In the genomic region with DNA sequence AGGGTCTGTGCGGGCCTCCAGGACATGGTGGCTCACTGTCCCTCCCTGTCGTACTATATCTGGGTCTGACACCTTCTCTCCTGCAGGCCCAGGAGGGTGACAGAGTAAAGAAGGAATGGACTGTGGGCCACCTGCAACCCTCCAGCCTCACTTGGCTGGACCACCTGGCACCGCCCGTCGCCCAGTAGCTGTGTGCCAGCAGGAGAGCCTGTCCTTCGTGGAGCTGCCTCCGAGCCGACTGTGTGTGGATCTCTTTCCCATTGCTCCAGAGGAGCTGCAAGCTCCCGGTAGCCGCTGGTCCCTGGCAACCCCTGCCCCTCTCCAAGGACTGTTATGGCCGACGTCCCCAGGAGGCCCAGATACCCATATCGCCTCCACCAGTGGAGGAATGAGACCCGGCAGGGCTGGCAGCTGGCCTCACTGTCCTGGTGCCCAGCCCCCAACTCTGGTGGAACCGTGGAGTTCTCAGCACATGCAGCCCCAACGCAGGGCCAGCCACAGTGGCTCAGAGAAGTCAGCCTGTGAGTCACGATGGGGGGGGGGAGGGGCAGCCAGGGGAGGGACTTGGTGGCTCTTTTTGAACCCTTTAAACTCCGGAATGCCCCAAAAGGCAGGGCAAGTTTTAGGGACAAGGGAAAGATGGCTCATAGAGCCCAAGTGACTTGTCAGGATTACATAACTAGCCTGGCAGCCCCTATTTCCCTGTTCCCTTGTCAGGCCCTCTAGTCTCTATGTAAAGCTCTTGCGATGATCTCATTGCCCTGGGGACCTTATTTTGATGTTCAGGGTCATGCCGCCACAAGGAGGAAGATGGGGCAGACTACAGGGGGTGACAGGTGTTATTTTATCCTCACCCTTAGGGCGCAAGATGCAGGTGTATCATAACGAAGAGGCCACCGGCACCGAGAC, we compare ENCODE assay signal across 8 mouse cellular contexts. TPM values are rescaled to one million over a fixed set of nuclear protein-coding genes. Genes with fewer than 3 reads are reported as not detected.
DNase-seq lines count a peak whose midpoint lies in the region; ATAC-seq lines count a peak whose summit lies in the region.

No protein-coding gene starts in this region.

- no peak overlapping the region for H3K27ac ChIP-seq in kidney, embryonic 15.5 days
- H3K27ac ChIP-seq in heart, embryonic 14.5 days (replicated peaks in 1 of 2; ENCODE audit: control insufficient read depth in 1 of 2, insufficient read depth in 1 of 2, low read depth in 2 of 2, low read length in 2 of 2), result peak overlapping the region in 1 of 2 experiments; percentile 34; a peak in 1 of 4 replicates
- H3K27ac ChIP-seq in midbrain, embryonic 12.5 days (replicated peaks), result no peak overlapping the region

- no peak for ATAC-seq in kidney, embryonic 15.5 days (replicated peaks; ENCODE audit: low FRiP score)
- no peak for ATAC-seq in heart, embryonic 14.5 days (ENCODE audit: insufficient number of reproducible peaks, insufficient read depth, low FRiP score, low read depth)
- no peak for ATAC-seq in midbrain, embryonic 12.5 days (ENCODE audit: low FRiP score, low read depth)
- no peak for ATAC-seq in activated CD4-positive, CD25-positive, alpha-beta regulatory T cell, adult 4 months

- H3K4me1 ChIP-seq in kidney, embryonic 15.5 days, result peaks cover 73% of the 10 kb centered on the region
- peaks cover 30% of the 10 kb centered on the region in 2 experiments for H3K4me1 ChIP-seq in heart, embryonic 14.5 days (ENCODE audit: control insufficient read depth in 2 of 2, insufficient read depth in 2 of 2, low read length in 2 of 2)
- H3K4me1 ChIP-seq in midbrain, embryonic 12.5 days, result peaks cover 56% of the 10 kb centered on the region

- no peaks in the 10 kb centered on the region for H3K36me3 ChIP-seq in kidney, embryonic 15.5 days
- no peaks in the 10 kb centered on the region for H3K36me3 ChIP-seq in heart, embryonic 14.5 days (ENCODE audit: control insufficient read depth, insufficient read depth, low read length)
- H3K36me3 ChIP-seq in midbrain, embryonic 12.5 days, result no peaks in the 10 kb centered on the region

- no peak overlapping the region for H3K9ac ChIP-seq in kidney, embryonic 15.5 days
- H3K9ac ChIP-seq in heart, embryonic 14.5 days (ENCODE audit: low read length), result peak overlapping the region; percentile 56; the same call in 1 of the 2 replicates
- H3K9ac ChIP-seq in midbrain, embryonic 12.5 days (replicated peaks), result no peak overlapping the region

- DNase-seq in kidney, adult 9 months, result no peak
- DNase-seq in adrenal gland, postnatal 25 days, result peak; percentile 63
- no peak for DNase-seq in urinary bladder, postnatal 25 days (ENCODE audit: low spot score)
- no peak for DNase-seq in cerebellum, adult 11-12 months

- peak overlapping the region; percentile 79 for H3K4me2 ChIP-seq in kidney, embryonic 15.5 days
- peak overlapping the region; percentile 68 for H3K4me2 ChIP-seq in heart, embryonic 14.5 days (ENCODE audit: low read length)
- H3K4me2 ChIP-seq in midbrain, embryonic 12.5 days (replicated peaks), result peak overlapping the region; percentile 51

- WGBS in kidney, embryonic 15.5 days, result 26% methylated on average over 24 of the region's 24 CpGs
- 20% methylated on average over 24 of the region's 24 CpGs for WGBS in heart, embryonic 14.5 days
- WGBS in midbrain, embryonic 12.5 days, result 20% methylated on average over 22 of the region's 24 CpGs

- H3K27me3 ChIP-seq in kidney, embryonic 15.5 days, result peaks cover 94% of the 10 kb centered on the region
- H3K27me3 ChIP-seq in heart, embryonic 14.5 days (ENCODE audit: control insufficient read depth, insufficient read depth, low read length), result peaks cover 80% of the 10 kb centered on the region
- H3K27me3 ChIP-seq in midbrain, embryonic 12.5 days, result peaks cover 99% of the 10 kb centered on the region

- H3K9me3 ChIP-seq in kidney, embryonic 15.5 days (replicated peaks), result no peaks in the 10 kb centered on the region
- no peaks in the 10 kb centered on the region for H3K9me3 ChIP-seq in heart, embryonic 14.5 days (ENCODE audit: control insufficient read depth, low read length)
- H3K9me3 ChIP-seq in midbrain, embryonic 12.5 days, result no peaks in the 10 kb centered on the region

- peak overlapping the region; percentile 49 for H3K4me3 ChIP-seq in kidney, embryonic 15.5 days (replicated peaks)
- peak overlapping the region in 1 of 2 experiments; percentile 45; a peak in 2 of 4 replicates for H3K4me3 ChIP-seq in heart, embryonic 14.5 days (ENCODE audit: control insufficient read depth in 1 of 2, insufficient read depth in 1 of 2, low read depth in 1 of 2, low read length in 2 of 2)
- no peak overlapping the region for H3K4me3 ChIP-seq in midbrain, embryonic 12.5 days

RNA-seq across cellular contexts. Expression of a gene that starts 7.0 kb away (rescaled TPM):
- polyA plus RNA-seq in kidney, embryonic 15.5 days (2015; fragmentation: Nextera tagmentation; extraction: Ambion mirVana), result 7.4 and 9.6 TPM in 2 replicates
- 32.6 and 44.2 TPM in 2 replicates for total RNA-seq in adrenal gland, postnatal 25 days (2021)
- polyA plus RNA-seq in heart, embryonic 14.5 days (2014; fragmentation: Nextera tagmentation; extraction: Ambion mirVana), result 1.1 and 2.6 TPM in 2 replicates
- polyA plus RNA-seq in midbrain, embryonic 12.5 days (2016; fragmentation: Nextera tagmentation; extraction: Ambion mirVana), result 2.1 and 2.7 TPM in 2 replicates
- not detected for polyA plus RNA-seq in activated CD4-positive, CD25-positive, alpha-beta regulatory T cell, adult 4 months (2017; shearing (Covaris generic))

RNA-seq across cellular contexts. Expression of a gene that starts 32.6 kb away (rescaled TPM):
- 5.9 and 6.8 TPM in 2 replicates for polyA plus RNA-seq in kidney, embryonic 15.5 days (2015; fragmentation: Nextera tagmentation; extraction: Ambion mirVana)
- 1.4 and 1.7 TPM in 2 replicates for total RNA-seq in adrenal gland, postnatal 25 days (2021)
- polyA plus RNA-seq in heart, embryonic 14.5 days (2014; fragmentation: Nextera tagmentation; extraction: Ambion mirVana), result 1.5 and 1.7 TPM in 2 replicates
- polyA plus RNA-seq in midbrain, embryonic 12.5 days (2016; fragmentation: Nextera tagmentation; extraction: Ambion mirVana), result 6.4 and 7.1 TPM in 2 replicates
- 1 to 10 TPM; 1.5 to 3.2 TPM for polyA plus RNA-seq in activated CD4-positive, CD25-positive, alpha-beta regulatory T cell, adult 4 months (2017; shearing (Covaris generic))

RNA-seq across cellular contexts. Expression of a gene that starts 54.7 kb away (rescaled TPM):
- polyA plus RNA-seq in kidney, embryonic 15.5 days (2015; fragmentation: Nextera tagmentation; extraction: Ambion mirVana), result 6.8 and 7.1 TPM in 2 replicates
- total RNA-seq in adrenal gland, postnatal 25 days (2021), result 18.7 and 19.3 TPM in 2 replicates
- 1.9 TPM in 2 replicates for polyA plus RNA-seq in heart, embryonic 14.5 days (2014; fragmentation: Nextera tagmentation; extraction: Ambion mirVana)
- 6.5 and 7.8 TPM in 2 replicates for polyA plus RNA-seq in midbrain, embryonic 12.5 days (2016; fragmentation: Nextera tagmentation; extraction: Ambion mirVana)
- polyA plus RNA-seq in activated CD4-positive, CD25-positive, alpha-beta regulatory T cell, adult 4 months (2017; shearing (Covaris generic)), result not detected
